In genomic region chr1:97496915-97497314, GRCm38 (mm10) we compare ENCODE assay signal across 19 mouse cellular contexts.
DNase-seq lines count a peak whose midpoint lies in the region; ATAC-seq and TF ChIP-seq lines count a peak whose summit lies in the region.
"Had no signal": no experiment of that assay in that cellular context is flagged by ENCODE, and none has a peak within 500 bp of the region (broad histone marks: within the 10 kb centered on the region; RNA-seq: fewer than 3 reads in every experiment).

No protein-coding gene starts in this region.

- in situ Hi-C loops in CH12.LX (cut with MboI; ENCODE audit: low pct_ligation_motif_present, low pct_unique_long_range_greater_than_20kb, low sequenced_read_pairs), result no loop called here

- no peak for TF ChIP-seq EP300 in CH12.LX (IDR thresholded peaks at IDR 0.05; ENCODE audit: low read length)

- no peaks in the 10 kb centered on the region for H3K36me3 ChIP-seq in hindbrain, postnatal 0 days (ENCODE audit: insufficient read depth, low read length)
- no peaks in the 10 kb centered on the region for H3K36me3 ChIP-seq in hindbrain, embryonic 14.5 days (replicated peaks; ENCODE audit: control insufficient read depth, insufficient read depth)
- no peaks in the 10 kb centered on the region for H3K36me3 ChIP-seq in CH12.LX (replicated peaks in 1 of 2; ENCODE audit: control insufficient read depth in 1 of 2, insufficient read depth in 1 of 2, low read length in 1 of 2)
- H3K36me3 ChIP-seq: heart, embryonic 13.5 days; kidney, embryonic 15.5 days; liver, embryonic 13.5 days had no signal

- H3K27ac ChIP-seq in hindbrain, postnatal 0 days, result no peak overlapping the region
- H3K27ac ChIP-seq in hindbrain, embryonic 14.5 days, result no peak overlapping the region
- H3K27ac ChIP-seq in left cerebral cortex, adult 2 months, result no peak overlapping the region
- no peak overlapping the region for H3K27ac ChIP-seq in CH12.LX (ENCODE audit: insufficient read depth, low read depth)
- H3K27ac ChIP-seq: heart, embryonic 13.5 days; kidney, embryonic 15.5 days; liver, embryonic 13.5 days had no signal

- no peak; the same call in 1 of the 2 replicates for TF ChIP-seq CTCF in hindbrain, postnatal 0 days (IDR thresholded peaks at IDR 0.05; ENCODE audit: low read depth)
- TF ChIP-seq CTCF in left cerebral cortex, adult 2 months (IDR thresholded peaks at IDR 0.05), result peak; percentile 58
- no peak for TF ChIP-seq CTCF in CH12.LX (conservative IDR thresholded peaks at IDR 0.05 in 1 of 2, IDR thresholded peaks at IDR 0.05 in 1 of 2; ENCODE audit: low read depth in 2 of 2, low read length in 2 of 2)

- TF ChIP-seq RAD21 in CH12.LX (IDR thresholded peaks at IDR 0.05; ENCODE audit: low read depth, low read length), result peak; percentile 28

- TF ChIP-seq POLR2A in CH12.LX (IDR thresholded peaks at IDR 0.05; ENCODE audit: low read depth, low read length), result no peak

- DNase-seq in hindbrain, postnatal 0 days (ENCODE audit: low spot score), result peak; percentile 7
- DNase-seq in hindbrain, embryonic 14.5 days (ENCODE audit: low spot score), result no peak
- DNase-seq in left cerebral cortex, adult 2 months (ENCODE audit: extremely low spot score in 1 of 2, low spot score in 2 of 2), result no peak
- no peak for DNase-seq in left cerebral cortex, adult 18-20 months (ENCODE audit: low spot score in 2 of 2)
- no peak for DNase-seq in CH12.LX (ENCODE audit: extremely low read depth)
- peak; percentile 25 for DNase-seq in induced T-regulatory cell, adult 2 months (ENCODE audit: low read depth)
- no peak for DNase-seq in embryo, embryonic 10.5 days (ENCODE audit: low spot score)
- no peak for DNase-seq in lung, postnatal 10 days
- DNase-seq: adrenal gland, postnatal 25 days; cerebellum, adult 9-11 months; heart, postnatal 36 days; layer of hippocampus, adult 9-11 months; liver, embryonic 13.5 days; right cerebral cortex, postnatal 14 days; thymus, postnatal 4 days had no signal

- no peak overlapping the region for H3K4me2 ChIP-seq in hindbrain, postnatal 0 days (ENCODE audit: low read depth, low read length)
- H3K4me2 ChIP-seq in hindbrain, embryonic 14.5 days (replicated peaks), result no peak overlapping the region
- no peak overlapping the region for H3K4me2 ChIP-seq in CH12.LX (ENCODE audit: insufficient read depth, low read depth, poor library complexity, severe bottlenecking)
- H3K4me2 ChIP-seq: heart, embryonic 13.5 days; kidney, embryonic 15.5 days; liver, embryonic 13.5 days had no signal

- no peaks in the 10 kb centered on the region for H3K9me3 ChIP-seq in hindbrain, postnatal 0 days (ENCODE audit: low read length)
- H3K9me3 ChIP-seq in hindbrain, embryonic 14.5 days (ENCODE audit: control insufficient read depth, low read length), result no peaks in the 10 kb centered on the region
- no peaks in the 10 kb centered on the region for H3K9me3 ChIP-seq in CH12.LX (replicated peaks; ENCODE audit: low read length)
- H3K9me3 ChIP-seq: heart, embryonic 13.5 days; kidney, embryonic 15.5 days; liver, embryonic 13.5 days had no signal

- intact Hi-C loops in left cerebral cortex, adult 2 months (cut with DNase I), result loop anchor here (1.0 kb wide), 1 partner anchor 191 kb away; no protein-coding TSS in a partner anchor

- dilution Hi-C loops in CH12.LX (cut with MboI; ENCODE audit: extremely low pct_ligation_motif_present, extremely low pct_unique_long_range_greater_than_20kb, low sequenced_read_pairs), result no loop called here

- 56% methylated on average over 1 of the region's 1 CpGs for WGBS in hindbrain, postnatal 0 days
- 79% methylated on average over 1 of the region's 1 CpGs for WGBS in hindbrain, embryonic 14.5 days

- no peak overlapping the region for H3K4me3 ChIP-seq in hindbrain, postnatal 0 days (ENCODE audit: low read length)
- H3K4me3 ChIP-seq in hindbrain, embryonic 14.5 days (replicated peaks; ENCODE audit: low read length), result no peak overlapping the region
- no peak overlapping the region for H3K4me3 ChIP-seq in left cerebral cortex, adult 2 months
- no peak overlapping the region for H3K4me3 ChIP-seq in CH12.LX (replicated peaks in 1 of 3; ENCODE audit: low read depth in 2 of 3, low read length in 2 of 3, poor library complexity in 1 of 3)
- H3K4me3 ChIP-seq: heart, embryonic 13.5 days; kidney, embryonic 15.5 days; liver, embryonic 13.5 days; megakaryocyte, embryonic 14.5 days had no signal

- H3K79me2 ChIP-seq in CH12.LX (replicated peaks; ENCODE audit: control insufficient read depth, extremely low read depth, insufficient read depth, poor library complexity, severe bottlenecking), result no peaks in the 10 kb centered on the region

- no peak overlapping the region for H3K9ac ChIP-seq in hindbrain, postnatal 0 days (replicated peaks; ENCODE audit: low read length)
- no peak overlapping the region for H3K9ac ChIP-seq in hindbrain, embryonic 14.5 days
- H3K9ac ChIP-seq in CH12.LX (ENCODE audit: insufficient read depth, low read depth), result no peak overlapping the region
- H3K9ac ChIP-seq: heart, embryonic 13.5 days; kidney, embryonic 15.5 days; liver, embryonic 13.5 days had no signal

- H3K27me3 ChIP-seq in hindbrain, postnatal 0 days (ENCODE audit: insufficient read depth, low read length), result no peaks in the 10 kb centered on the region
- H3K27me3 ChIP-seq in hindbrain, embryonic 14.5 days (ENCODE audit: control insufficient read depth, insufficient read depth, low read length), result no peaks in the 10 kb centered on the region
- H3K27me3 ChIP-seq in CH12.LX (replicated peaks), result no peaks in the 10 kb centered on the region
- H3K27me3 ChIP-seq: heart, embryonic 13.5 days; kidney, embryonic 15.5 days; liver, embryonic 13.5 days; megakaryocyte, embryonic 14.5 days had no signal

- ATAC-seq in hindbrain, postnatal 0 days, result no peak
- no peak for ATAC-seq in hindbrain, embryonic 14.5 days (ENCODE audit: low FRiP score)
- ATAC-seq: hindbrain, embryonic 16.5 days had no signal

- H3K4me1 ChIP-seq in hindbrain, postnatal 0 days (ENCODE audit: insufficient read depth, low read length), result no peaks in the 10 kb centered on the region
- no peaks in the 10 kb centered on the region for H3K4me1 ChIP-seq in hindbrain, embryonic 14.5 days (replicated peaks; ENCODE audit: control insufficient read depth, insufficient read depth, low read length)
- H3K4me1 ChIP-seq in CH12.LX (ENCODE audit: control insufficient read depth in 1 of 2, insufficient read depth in 2 of 2), result peaks cover 0 to 12% of the 10 kb centered on the region in 2 experiments; a peak in 1 of 4 replicates
- H3K4me1 ChIP-seq: heart, embryonic 13.5 days; kidney, embryonic 15.5 days; liver, embryonic 13.5 days; megakaryocyte, embryonic 14.5 days had no signal

TF ChIP-seq in CH12.LX, 34 proteins besides CTCF, POLR2A, EP300 and RAD21:
- TF ChIP-seq POLR2AphosphoS2 (IDR thresholded peaks at IDR 0.05; ENCODE audit: low read depth, low read length) (no peak), USF1 (IDR thresholded peaks at IDR 0.05; ENCODE audit: low read depth, low read length) (no peak), JUND (conservative IDR thresholded peaks at IDR 0.05; ENCODE audit: low read depth, low read length) (no peak), MAZ (IDR thresholded peaks at IDR 0.05; ENCODE audit: low read depth, low read length) (no peak), ZC3H11A (IDR thresholded peaks at IDR 0.05; ENCODE audit: low read depth, low read length) (no peak)
TF ChIP-seq in CH12.LX: peak in this region for 0.

Comparison
In these comparisons a context has a peak if more than half of its experiments do, and no peak if none do; other contexts are left out.
1. DNase-seq: peak in hindbrain, postnatal 0 days (single experiment) and induced T-regulatory cell, adult 2 months (single experiment); none in hindbrain, embryonic 14.5 days (single experiment), left cerebral cortex, adult 2 months (0 of 2), left cerebral cortex, adult 18-20 months (0 of 2), CH12.LX (single experiment), embryo, embryonic 10.5 days (single experiment) and lung, postnatal 10 days (single experiment).